Comparison of ENCODE assay signal across 17 mouse cellular contexts in genomic region chr7:142050536-142050935, GRCm38 (mm10).
"Had no signal": no experiment of that assay in that cellular context is flagged by ENCODE, and none has a peak within 500 bp of the region (broad histone marks: within the 10 kb centered on the region; RNA-seq: fewer than 3 reads in every experiment).

No protein-coding gene starts in this region.

- H3K9me3 ChIP-seq: neural tube, embryonic 12.5 days; neural tube, embryonic 13.5 days; neural tube, embryonic 15.5 days; stomach, embryonic 15.5 days had no signal

- H3K27ac ChIP-seq: neural tube, embryonic 12.5 days; neural tube, embryonic 13.5 days; neural tube, embryonic 15.5 days; stomach, embryonic 15.5 days; stomach, postnatal 0 days had no signal

- H3K4me2 ChIP-seq: neural tube, embryonic 12.5 days; neural tube, embryonic 13.5 days; neural tube, embryonic 15.5 days; stomach, embryonic 15.5 days had no signal

- H3K4me3 ChIP-seq: neural tube, embryonic 12.5 days; neural tube, embryonic 13.5 days; neural tube, embryonic 15.5 days; stomach, embryonic 15.5 days had no signal

- DNase-seq: retina, postnatal 1 day; right cerebral cortex, adult 18-20 months; right cerebral cortex, postnatal 14 days; right cerebral cortex, postnatal 25 days; right cerebral cortex, postnatal 4 days; spleen, adult 18-20 months; thymus, adult 18-20 months; thymus, adult 2 months; thymus, postnatal 14 days; thymus, postnatal 25 days; thymus, postnatal 36 days; thymus, postnatal 4 days had no signal

- H3K4me1 ChIP-seq: neural tube, embryonic 13.5 days; neural tube, embryonic 15.5 days; stomach, embryonic 15.5 days had no signal

- H3K27me3 ChIP-seq: neural tube, embryonic 12.5 days; neural tube, embryonic 13.5 days; neural tube, embryonic 15.5 days; stomach, embryonic 15.5 days had no signal

- H3K9ac ChIP-seq: neural tube, embryonic 12.5 days; neural tube, embryonic 13.5 days; neural tube, embryonic 15.5 days; stomach, embryonic 15.5 days had no signal
